Mouse (Mus musculus) frontal cortex, postnatal 10 days (tissue): Measurements from ENCODE around the gene Gm29666.
A peak's percentile ranks its signal among the peaks of the same experiment; 100 is the strongest.

Experiments
- DNase-seq, 2 experiments: peaks; one replicate each; pipeline ENCODE4 v3.0.0; 2022; ENCODE audit warnings: low spot score in 2 of 2, mixed read lengths in 1 of 2

Gm29666 gene

DNA sequence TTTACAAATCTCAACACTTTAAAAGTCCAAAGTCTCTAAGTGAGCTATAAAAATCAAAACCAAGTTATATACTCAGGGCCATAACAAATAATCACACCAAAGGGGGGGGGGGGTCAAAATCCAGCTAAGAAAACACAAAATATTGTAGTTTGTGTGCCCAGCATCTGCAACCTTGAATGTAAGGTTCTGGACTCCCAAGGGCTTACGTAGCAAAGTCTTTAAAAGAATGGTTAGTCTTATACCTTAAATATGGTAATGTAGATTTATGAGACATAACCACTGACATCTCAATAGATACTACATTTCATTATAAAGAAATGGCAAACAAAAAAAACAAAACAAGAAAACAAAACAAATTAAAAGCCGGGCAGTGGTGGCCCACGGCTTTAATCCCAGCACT is at the start of gene Gm29666:
Gene Gm29666 (minus strand): TSS at position 101 of the 400 bp plus-strand sequence.
- DNase-seq = no peak

DNA sequence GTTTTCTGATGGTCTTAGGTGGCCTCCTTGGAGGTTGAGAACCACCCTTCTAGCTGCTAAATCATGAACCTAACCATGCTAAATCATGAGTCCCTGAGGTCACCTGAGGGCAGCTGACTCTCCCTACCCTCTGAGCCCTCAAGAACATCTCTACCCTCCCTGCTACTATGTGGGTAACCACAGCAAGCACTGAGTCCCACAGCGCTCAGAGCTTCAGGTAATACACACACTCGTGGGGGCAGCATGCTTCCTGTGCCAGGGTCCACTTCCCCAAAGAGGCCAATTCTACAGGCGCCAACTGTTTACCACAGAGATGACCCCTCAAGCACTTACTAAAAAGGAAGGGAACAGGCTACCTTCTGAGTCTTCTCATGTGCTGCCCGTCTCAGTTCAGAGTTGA is 48.7 kb upstream of the Gm29666 start:
- no peak for DNase-seq

DNA sequence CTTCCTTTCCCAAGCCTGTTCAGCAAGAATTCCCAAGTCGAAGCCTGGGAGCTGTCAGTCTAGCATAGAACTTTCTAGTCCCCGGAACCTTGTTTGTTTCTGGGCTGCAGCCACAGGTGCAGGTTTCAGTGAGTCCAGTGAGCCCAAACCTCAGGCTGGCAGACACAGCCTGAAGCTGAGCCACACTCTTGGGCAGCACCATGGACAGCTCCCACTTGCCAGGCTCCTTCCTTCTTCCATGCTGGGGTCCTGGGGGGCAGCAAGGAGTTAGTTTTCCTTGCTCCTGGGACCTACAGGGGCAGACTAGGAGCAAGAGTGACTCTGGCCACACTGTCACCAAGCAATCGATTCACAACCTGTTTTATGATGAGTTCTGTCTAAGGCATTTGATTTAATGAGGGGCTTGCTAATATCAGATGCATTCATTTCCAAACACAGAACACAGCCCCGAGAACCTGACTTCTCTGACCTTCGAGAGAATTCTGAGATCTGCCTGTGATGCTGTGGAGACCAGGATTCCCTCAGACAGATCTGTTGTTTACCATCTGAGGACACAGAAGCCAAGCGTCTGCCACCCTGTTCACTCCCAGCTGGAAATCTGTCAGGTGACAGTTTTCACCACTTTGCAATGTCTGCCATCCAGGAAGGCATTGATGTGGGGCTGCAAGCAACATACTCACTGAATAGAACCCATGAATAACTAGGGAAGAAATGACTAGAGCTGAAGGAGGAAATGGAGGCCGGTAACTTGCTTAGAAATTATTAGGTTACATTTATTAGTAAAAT is 45.9 kb upstream of the Gm29666 start:
- no peak for DNase-seq

DNA sequence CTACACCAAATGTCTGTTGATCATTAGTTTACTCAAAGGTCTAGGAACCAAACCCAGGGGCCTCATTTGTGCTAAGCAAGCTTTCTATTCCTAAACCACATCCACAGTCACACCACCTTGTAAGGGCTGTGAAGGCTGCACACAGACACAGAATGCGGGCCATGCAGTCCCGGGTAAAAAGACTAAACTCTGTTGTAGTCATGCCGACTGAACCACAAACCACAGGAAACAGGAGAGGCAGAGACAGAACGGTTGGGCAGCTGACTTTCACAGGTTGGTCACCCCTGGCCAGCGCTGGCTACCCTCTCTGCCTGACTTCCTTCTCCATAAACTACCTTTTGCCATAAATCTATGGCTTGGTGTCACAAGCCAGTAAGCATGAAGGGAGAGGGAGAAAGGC is 44.9 kb upstream of the Gm29666 start:
- DNase-seq = no peak

DNA sequence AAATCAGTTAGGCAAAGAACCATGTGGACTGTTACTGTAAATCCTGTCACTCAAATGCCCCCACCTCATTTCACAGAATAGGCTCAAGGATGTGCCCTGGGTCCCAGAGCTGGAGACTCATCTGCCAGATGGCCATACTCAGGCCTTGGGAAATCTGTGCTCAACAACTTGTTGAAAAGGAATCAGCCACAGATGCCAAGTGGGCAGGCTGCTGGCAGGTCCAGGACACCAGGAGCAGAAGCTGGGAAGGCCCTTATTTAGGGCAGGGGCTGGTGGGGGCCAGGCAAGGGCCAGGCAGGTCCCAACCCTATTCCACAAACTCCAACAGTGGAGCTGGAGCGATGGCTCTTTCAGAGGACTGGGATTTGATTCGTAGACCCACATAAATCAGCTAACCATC is 42.7 kb upstream of the Gm29666 start:
- no peak for DNase-seq

DNA sequence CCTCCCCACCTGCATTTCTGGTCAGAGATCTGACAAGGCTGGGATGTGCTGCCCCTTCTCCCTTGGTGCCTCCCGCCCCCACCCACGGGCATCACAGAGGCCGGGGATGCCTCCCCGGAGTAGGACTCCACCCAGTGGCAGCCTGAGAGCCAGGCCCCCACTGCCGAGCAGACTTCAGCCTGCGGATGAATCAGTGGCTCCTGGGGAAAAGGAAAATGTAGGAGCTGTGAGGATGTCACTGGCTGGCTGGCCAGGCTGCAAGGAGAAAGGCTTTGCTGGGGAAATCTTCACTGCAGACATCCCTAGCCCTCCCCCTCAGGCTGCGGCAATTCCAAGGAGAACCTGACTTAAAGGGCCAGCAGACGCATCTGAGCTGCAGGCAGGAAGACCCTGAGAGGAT is 40.9 kb upstream of the Gm29666 start:
- peak in 1 of 2 experiments; percentile 43 for DNase-seq

DNA sequence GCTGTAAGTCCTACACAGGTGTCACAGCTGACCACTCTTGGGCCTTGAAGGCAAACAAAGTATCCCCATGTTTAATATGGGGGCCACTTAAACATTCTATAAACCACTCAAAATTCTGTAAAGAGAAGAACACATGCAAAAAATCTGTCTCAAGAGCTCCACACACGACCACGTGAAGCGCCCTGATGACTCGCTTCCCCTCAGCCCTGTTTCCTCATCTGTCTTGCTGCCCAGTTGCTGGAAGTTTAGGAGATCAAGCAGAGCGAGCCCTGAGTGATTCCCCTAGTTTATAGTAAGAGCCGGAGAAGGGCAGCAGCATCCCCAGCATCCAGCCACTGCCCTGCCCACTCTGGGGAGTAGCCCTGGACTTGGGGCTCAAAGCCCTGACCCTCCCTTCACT is 40.1 kb upstream of the Gm29666 start:
- DNase-seq = no peak

DNA sequence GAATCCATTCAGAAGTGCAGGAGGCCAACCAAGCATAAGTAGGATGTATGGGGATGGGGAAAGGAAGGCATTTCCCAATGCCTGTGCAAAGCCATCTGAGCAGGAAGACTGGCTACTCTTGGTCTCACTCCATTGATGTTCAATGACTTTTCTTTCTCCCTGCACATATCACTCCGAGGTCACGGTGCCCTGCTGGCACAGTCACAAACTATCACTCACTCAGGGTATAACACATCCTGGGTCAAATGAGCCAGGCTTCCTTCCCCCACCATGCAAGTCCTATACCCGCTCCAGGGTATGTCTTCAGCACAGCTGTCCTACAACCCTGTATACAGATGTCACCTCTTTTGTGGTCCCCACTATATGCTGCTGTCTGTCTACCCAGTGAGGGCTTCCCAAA is 38.5 kb upstream of the Gm29666 start:
- no peak for DNase-seq

DNA sequence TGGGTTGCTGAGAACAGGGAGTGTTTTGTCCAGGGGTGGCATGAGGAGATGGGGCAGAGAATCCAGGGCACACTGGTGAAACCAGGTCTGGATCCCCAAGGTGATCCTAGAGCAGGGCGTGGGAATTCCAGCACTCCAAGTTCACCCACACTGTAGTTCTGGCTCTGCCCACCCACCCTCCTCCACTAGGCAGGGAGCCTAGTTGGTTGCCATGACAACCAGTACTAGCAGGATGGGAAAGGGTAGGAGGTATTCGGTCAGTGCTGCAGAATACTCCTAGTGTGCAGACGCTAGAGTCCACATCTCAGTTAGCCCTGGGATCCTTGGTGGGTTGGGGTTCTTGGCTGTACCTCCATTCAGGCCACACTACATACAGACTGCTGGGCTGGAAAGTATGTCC is 38.0 kb upstream of the Gm29666 start:
- DNase-seq = peak; percentile 49 to 68

DNA sequence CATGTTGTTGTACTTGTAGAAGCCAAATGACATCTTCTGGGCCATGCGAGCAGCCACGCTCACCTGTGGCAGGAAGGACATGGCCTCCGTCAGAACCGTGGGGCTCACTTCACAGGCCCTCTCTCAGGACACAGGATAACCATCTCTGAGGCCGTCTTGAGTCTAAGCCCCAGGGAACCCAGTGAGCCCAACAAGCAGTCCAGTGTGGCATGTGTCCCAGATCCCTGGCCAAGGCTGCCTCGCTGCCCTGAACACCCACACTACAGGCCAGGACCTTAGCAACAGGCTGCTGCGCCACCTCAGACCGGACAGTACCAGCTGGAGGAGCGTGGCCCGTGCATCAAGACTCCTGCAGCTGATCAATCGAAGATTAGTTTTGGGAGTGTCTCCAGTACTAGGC is 33.4 kb upstream of the Gm29666 start:
- no peak for DNase-seq

DNA sequence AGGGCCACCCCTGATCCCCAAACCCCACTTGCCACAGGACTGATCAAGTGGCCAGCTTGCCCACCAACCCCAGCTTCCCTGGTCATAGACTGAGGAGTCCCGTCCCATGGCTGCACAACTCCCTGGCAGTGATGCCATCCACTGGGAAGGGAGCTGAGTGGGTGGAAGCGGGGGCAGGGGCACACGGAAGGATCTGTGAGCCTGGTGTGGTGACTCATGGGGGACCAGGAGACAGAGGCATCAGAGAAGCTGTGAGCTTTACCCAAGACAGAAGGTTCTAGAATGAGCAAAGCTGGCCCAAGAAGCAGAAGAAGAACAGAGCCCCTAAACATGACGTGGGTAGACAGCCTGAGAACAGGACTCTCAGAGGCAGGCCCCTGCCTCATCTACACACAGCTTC is 30.2 kb upstream of the Gm29666 start:
- no peak for DNase-seq

DNA sequence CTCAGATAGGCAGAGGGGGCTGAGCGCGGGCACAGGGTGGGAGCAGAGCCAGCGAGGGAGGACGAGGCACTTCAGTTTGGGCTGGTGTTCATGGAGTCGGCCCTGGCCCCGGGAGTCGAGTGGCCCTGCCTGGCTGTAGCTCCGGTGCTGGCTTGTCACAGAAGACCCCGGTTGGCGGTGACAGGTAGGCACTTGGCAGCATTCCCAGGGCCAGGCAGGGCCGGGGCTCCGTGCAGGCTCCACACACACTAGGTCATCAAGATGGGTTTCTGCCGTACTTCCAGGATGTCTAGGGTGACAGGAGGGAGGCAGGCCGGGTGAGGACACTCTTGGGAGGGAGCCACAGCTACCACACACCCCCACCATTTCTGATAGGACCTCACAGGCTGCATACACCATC is 29.2 kb upstream of the Gm29666 start:
- no peak for DNase-seq

DNA sequence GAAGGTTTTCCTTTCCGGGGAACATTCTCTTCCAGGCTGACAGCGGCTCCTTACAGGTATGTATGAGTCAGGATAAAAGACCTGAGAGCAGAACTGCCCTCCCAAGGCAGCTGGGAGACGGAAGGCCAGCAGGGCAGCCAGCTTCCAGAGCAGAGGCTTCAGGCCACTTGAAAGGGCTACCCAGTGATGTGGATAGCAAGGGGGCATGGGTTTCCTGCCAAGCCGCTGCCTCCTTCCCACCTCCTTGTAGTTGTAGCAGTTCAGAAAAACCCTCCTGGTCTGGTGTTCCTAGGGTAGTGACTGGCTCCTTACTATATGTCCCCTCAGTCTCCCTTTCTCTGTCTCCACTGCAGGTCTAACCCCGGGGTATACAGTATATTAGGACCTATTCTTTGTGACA is 24.5 kb upstream of the Gm29666 start:
- DNase-seq = no peak

DNA sequence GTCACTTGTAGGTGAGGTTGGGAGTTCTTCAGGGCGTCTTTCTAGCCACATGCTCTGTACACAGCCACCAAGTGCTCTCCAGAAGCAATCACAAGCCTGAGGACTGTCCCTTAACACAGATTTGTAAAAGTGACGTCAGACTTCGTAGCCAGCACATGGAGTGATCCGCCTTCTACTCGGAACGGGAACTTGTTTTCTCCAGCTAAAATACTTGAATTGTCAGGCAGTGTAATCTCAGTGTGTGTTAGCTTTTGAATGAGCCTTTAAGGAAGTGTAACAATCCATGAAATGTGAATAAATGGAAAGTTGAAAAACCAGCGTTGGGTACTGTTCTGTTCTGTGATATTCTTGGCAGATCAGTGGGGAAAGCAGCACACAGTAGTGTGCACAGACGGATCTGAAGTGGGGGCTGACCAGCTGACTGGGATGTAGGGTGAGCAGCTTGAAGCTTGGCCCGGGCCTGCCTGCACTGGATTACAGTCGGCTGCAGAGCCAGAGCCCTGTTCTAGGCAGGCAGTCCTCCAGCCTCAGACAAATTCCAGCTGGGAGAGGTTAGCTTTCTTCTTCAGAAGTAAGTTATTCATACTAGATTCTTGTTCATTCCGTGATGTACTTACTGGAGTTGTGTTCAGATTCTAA is 22.9 kb upstream of the Gm29666 start:
- DNase-seq = no peak

DNA sequence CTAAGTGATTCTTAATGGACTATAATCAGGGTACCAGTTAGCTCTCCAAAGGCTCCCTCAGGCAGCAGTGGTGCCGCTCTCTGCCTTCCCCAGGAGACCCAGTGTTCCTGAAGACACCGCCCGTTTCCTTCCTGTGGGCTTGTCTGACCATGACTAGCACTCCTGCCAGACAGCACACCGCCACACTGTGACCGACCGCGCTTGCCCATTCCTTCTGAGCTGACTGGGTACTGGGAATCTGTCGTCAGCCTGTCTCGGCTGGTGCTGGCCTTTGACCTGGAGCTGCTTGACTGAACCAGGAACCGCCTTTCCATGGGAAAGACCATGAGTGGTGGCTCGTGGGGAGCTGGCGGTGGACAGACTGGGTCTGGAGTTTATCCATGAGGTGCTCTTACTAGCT is 20.3 kb upstream of the Gm29666 start:
- DNase-seq = no peak

DNA sequence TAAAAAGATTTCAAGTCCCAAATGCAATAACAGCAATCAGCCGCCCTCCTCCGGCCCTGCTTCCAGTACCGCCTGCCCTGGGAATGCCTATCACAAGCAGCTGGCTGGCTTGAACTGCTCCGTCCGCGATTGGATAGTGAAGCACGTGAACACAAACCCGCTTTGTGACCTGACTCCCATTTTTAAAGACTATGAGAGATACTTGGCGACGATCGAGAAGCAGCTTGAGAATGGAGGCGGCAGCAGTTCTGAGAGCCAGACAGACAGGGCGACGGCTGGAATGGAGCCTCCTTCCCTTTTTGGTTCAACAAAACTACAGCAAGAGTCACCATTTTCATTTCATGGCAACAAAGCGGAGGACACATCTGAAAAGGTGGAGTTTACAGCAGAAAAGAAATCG is 15.1 kb upstream of the Gm29666 start:
- DNase-seq = no peak

DNA sequence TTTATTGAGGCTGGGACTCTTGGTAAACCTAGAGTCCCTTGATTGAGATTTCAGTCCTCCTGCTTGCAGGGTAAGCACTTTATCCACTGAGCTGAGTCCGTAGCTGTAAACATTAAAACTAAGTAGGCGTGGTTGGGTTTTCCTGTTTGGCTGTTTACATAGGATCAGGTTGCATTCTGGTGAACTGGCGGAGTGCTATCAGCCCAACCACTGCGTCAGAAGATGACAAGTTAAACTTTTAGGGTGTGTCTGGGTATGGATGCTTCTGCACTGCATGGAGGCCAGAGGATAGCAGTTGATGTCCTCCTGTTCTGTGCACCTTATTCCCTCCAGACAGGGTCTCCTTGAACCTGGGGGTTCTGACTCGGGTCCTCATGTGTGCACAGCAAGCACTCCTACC is 12.5 kb upstream of the Gm29666 start:
- no peak for DNase-seq

DNA sequence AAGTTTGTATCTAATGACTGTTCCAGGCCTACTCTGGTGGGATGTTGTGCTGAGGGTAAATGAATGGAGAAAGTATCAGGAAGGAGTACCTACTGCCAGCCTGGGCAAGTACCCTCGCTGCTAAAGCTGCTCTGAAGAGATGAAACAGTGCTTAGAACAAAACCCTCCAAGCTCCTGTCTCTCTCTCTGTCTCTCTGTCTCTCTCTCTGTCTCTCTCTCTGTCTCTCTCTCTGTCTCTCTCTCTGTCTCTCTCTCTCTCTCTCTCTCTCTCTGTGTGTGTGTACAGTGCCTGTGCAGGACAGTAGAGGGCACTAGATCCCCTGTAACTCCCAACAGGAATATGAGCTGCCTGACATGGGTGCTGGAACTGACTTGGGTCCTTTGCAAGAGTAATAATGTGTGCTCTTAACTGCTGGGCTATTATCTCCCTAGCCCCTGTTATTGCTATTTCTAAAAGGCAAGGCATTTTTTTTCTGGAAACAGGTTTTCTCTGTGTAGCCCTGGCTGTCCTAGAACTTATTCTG is 5.7 kb upstream of the Gm29666 start:
- no peak for DNase-seq

DNA sequence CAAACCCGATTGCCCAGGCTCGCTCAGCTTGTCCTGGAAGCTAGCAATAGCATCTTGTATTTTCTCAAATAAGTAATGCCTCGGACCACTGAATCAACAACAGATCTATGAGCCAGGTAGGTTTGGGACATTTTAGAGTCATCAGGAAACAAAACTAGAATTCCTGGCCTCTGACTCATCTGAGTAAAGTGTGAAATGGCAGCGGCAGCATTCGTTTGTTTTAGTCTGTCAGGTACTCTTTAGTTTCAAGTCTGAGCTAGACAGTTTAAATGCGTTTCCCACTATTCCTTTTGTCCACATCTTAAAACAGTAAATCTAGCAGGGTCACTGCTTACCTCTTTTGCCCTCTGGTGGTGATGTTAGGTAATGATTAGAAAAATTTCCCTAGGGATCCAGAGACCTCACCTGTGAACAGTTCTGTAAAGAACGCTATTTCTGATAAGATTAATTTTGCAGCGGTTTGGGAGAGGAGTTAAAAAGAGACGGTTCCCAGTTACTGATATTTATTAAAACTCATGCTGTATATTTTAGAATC is 5.0 kb upstream of the Gm29666 start:
- DNase-seq = no peak

DNA sequence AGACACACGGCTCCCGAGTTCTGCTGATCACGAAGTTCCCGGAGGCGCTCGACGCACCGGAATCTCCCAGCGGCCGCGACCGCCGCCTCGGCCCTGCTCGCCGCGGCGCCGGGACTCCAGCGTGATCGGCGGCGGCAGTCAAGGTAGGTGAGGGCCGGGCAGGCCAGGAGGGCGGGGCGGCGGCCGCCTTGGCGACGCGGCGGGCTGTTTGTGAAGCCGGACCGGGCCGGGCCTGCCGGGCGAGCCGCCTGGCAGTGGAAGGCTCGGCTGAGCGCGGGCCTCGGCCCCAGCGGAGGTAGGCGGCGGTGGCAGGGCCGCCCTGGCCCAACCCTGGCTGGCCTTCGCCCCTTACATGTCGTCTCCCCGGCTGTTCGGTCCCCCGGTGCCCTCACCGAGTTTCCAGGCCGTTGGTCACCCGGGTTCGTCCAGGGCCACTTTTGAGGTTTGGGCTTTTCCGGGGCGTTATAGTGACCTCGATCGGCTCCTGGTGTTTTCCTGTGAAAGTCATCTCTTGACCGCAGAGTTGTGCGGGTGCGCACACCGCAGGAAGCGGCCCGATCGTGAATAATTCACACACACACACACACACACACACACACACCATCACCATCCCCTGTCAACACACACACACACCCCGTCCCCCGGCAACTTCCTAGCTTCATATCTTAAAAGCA is 3.8 kb upstream of the Gm29666 start:
- DNase-seq = no peak

DNA sequence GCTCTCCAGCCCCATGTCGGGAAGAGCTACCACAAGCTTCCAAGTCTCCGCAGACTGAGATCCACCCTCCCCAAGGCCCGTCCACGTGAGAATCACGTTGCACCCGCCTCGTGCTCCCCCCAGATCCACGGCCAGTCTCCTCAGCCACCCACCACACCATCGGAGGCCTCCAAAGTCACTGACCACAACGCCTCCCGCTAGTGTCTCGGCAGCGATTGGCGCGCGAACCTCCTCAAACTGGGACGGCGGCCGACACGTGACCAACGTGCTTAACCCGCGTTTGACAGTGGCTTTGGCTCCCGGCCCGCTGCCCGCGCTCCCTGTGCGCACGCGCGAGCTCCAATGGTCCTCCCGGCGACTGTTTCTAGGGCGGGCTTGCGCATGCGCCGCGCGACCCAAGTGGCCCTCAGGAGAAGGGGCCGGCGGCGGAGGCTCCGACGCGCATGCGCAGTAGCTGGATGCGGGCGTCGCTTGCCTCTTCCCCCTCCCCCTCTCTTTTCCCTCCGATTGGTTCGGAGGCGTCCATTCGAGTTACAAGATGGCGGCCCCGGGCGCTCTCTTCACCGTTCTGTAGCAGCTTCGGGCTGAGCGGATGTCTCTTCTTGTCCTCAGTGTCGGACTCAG is 3.2 kb upstream of the Gm29666 start, which contains the start of gene Nup50:
Gene Nup50 (plus strand): TSS at position 528 of the 624 bp plus-strand sequence.
- peak; percentile 99 to 100 for DNase-seq

DNA sequence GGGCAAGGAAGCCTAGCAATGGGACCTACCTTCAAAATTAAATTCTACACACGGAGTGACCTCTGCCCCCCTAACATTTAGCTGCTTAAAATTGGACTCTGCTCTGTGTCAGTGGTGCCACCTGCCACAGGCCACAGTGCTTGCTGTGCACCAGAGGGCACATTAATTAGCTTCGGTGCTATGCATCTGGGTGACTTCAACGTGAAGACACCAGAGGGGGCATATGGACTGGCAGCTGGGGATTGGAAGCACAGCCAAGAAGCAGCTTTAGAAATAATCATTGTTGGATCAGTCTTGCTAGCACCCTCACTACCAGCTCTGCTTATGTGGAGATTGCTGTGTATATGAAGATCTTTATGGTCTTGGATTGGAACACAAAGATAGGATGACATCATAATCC is 6.6 kb downstream of the Gm29666 start:
- no peak for DNase-seq
